Mouse (Mus musculus) heart, adult 2 months (tissue): ENCODE measurements around the gene Vmn1r43. TPM values are rescaled to one million over a fixed set of nuclear protein-coding genes. Genes with fewer than 3 reads are reported as not detected.
"Not testable (repeated sequence)": the region's sequence is repeated elsewhere in the genome, so short reads cannot be mapped to it uniquely, and the experiment has no call there.

Experiments used
- DNase-seq, 2 experiments: peaks; one replicate each; pipeline ENCODE4 v3.0.0; 2021
- H3K27ac ChIP-seq: fragments of 200-600 bp; 2 replicates; pipeline ENCODE4 v1.8.1; 2022
- H3K27me3 ChIP-seq: fragments of 200-500 bp; 2 replicates; pipeline ENCODE4 v1.6.1; 2012; ENCODE audit warnings: mild to moderate bottlenecking, low read length, inconsistent platforms, mixed read lengths; ENCODE audit not compliant: control insufficient read depth, insufficient read depth
- H3K36me3 ChIP-seq: fragments of 200-500 bp; 2 replicates; pipeline ENCODE4 v1.6.1; 2012; ENCODE audit warnings: low read length, inconsistent platforms; ENCODE audit not compliant: control insufficient read depth, insufficient read depth
- H3K4me1 ChIP-seq: fragments of 200-500 bp; 2 replicates; pipeline ENCODE4 v1.6.1; 2011; ENCODE audit warnings: low read length; ENCODE audit not compliant: control insufficient read depth, insufficient read depth
- H3K4me3 ChIP-seq: fragments of 200-600 bp; 2 replicates; pipeline ENCODE4 v1.8.1; 2022
- H3K79me2 ChIP-seq: fragments of 200-500 bp; replicated peaks from 2 replicates; pipeline ENCODE4 v1.6.1; 2012; ENCODE audit warnings: mild to moderate bottlenecking, inconsistent platforms, low read length, moderate library complexity, mixed read lengths; ENCODE audit not compliant: control insufficient read depth, insufficient read depth
- H3K9ac ChIP-seq: fragments of 200-500 bp; 2 replicates; pipeline ENCODE4 v1.6.1; 2012; ENCODE audit warnings: low read depth, mild to moderate bottlenecking, control low read depth, inconsistent platforms, low read length, mixed read lengths
- CTCF ChIP-seq: fragments of 200-600 bp; IDR thresholded peaks from 2 replicates; pipeline ENCODE4 v1.8.1; 2022; ENCODE audit warnings: antibody characterized with exemption, mild to moderate bottlenecking, moderate library complexity
- EP300 ChIP-seq: fragments of 200-500 bp; IDR thresholded peaks from 2 replicates; pipeline ENCODE4 v1.6.1; 2011; ENCODE audit warnings: low read depth, low read length, control low read depth; ENCODE audit not compliant: insufficient read depth
- POLR2A ChIP-seq: fragments of 200-500 bp; IDR thresholded peaks from 2 replicates; pipeline ENCODE4 v1.6.1; 2011; ENCODE audit warnings: mild to moderate bottlenecking, low read depth, low read length, control low read depth; ENCODE audit not compliant: insufficient read depth
- WGBS: fragments of 180-500 bp; shearing (Covaris S2); methylation state at CpG from one replicate; pipeline ENCODE4 v1.1.7; 2018; 5-methylcytosine and 5-hydroxymethylcytosine counted together
- intact Hi-C: fragments of 180-260 bp; cut with DNase I; formaldehyde crosslinking; loops from one replicate; pipeline ENCODE4 v1.15.1; 2025
- long read RNA-seq: library from polyadenylated mRNA; stranded (forward); transcript quantifications from one replicate; pipeline ENCODE4 v2.0.0, GENCODE M21; 2021
- polyA plus RNA-seq: library from polyadenylated mRNA; depleted of rRNA; stranded (reverse); fragments of >200 nt; gene quantifications from 2 replicates; pipeline ENCODE4 v1.2.3, GENCODE M21; 2012; rRNA removed
- total RNA-seq, 2 experiments: library from RNA; stranded (reverse); gene quantifications; 2 replicates each; pipeline ENCODE4 v1.2.3; 2021

The Vmn1r43 gene
- total RNA-seq (under 1 TPM in 1 of 2 experiments, not detected in 1; 0.02 TPM), polyA plus RNA-seq (0.02 TPM in 1 of 2 replicates, not detected in the other)
- long read RNA-seq = 0 reads

DNA sequence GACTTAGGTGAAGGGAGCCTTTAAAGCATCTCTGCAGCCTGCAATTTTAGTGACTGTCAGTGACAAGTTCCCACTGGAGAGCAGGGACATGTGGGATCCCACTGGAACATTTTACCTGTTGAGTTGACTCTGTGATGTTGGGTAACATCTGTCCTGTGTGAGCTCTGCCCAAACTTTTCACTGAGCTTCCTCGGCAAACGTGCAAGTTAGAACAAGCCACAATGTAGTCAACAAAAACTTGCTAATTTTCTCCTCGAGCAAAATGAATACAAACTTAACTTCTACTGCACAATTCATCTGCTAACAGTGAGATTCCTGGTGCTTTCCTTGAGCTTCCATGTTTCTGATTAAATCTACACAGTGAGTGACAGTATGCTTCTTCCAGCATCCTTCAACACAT, at the start of gene Vmn1r43, which contains the start of gene Vmn1r42:
Gene Vmn1r43, minus strand, starts transcription at position 101 of the 400 bp plus-strand sequence.
Gene Vmn1r42, minus strand, starts transcription at position 101 of the 400 bp plus-strand sequence.
- not testable (repeated sequence) for DNase-seq

DNA sequence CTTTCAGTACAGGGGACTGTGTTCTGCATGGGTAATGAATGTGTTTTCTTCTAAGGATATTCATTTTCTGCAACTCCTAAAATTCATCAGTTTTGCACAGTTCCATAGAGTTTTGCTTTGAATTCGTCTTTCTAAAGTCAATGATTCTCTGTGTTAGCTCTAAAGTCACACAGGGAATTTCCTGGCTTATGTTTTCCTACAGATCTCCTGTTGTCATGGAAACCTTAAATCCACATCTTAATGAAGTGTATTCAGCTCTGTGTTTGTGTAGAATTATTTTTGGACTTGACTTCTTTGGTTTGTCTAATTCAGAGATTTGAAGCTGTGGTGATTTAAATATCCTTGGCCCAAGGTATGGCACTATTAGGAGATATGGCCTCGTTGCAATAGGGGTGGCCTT, 7.6 kb upstream of the Vmn1r43 start:
- intact Hi-C loops = no loop called here
- no peak for DNase-seq
- TF ChIP-seq CTCF = no peak
- no peak for TF ChIP-seq EP300
- no peak for TF ChIP-seq POLR2A
- Histone ChIP-seq H3K36me3 (no peaks in the 10 kb centered on the region), H3K9ac (no peak overlapping the region), H3K27me3 (no peaks in the 10 kb centered on the region), H3K4me3 (no peak overlapping the region), H3K27ac (no peak overlapping the region), H3K4me1 (no peaks in the 10 kb centered on the region), H3K79me2 (no peaks in the 10 kb centered on the region)
- whole genome bisulfite sequencing = 31% methylated on average over 2 of the region's 2 CpGs

More for the DNA sequence above, at the start of gene Vmn1r43, which contains the start of gene Vmn1r42:
- 61% methylated on average over 3 of the region's 3 CpGs for WGBS
- H3K27me3 ChIP-seq, H3K4me3 ChIP-seq, intact Hi-C loops, H3K36me3 ChIP-seq, H3K27ac ChIP-seq, H3K79me2 ChIP-seq, H3K9ac ChIP-seq, H3K4me1 ChIP-seq: not testable (repeated sequence)

DNA sequence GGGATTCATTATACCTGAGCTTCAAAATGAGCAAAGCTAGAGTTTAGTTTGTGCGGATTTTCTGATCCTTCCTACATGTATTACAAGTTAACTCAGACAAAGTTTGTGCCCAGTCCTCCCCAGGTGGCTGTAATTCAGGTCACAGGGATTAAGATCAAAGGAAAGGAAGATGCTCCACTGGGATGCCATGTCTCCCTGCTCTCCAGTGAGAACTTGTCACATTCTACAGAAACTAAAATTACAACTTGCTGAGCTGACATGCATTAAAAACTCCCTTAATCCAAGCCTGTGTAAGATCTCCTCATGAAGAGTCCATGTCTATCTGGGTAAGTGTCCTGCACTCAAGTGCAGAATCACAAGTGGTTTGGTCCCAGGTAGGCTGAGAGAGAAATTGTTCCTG, 7.1 kb upstream of the Vmn1r43 start, which contains the start of gene Vmn1r44:
Gene Vmn1r44, plus strand, starts transcription at position 301 of the 400 bp plus-strand sequence.
- Histone ChIP-seq H3K27ac (no peak within 1 kb of the TSS), H3K27me3 (no peaks in the 10 kb centered on the region), H3K4me3 (no peak within 1 kb of the TSS), H3K9ac (no peak within 1 kb of the TSS), H3K4me1 (no peaks in the 10 kb centered on the region), H3K79me2 (no peaks in the 10 kb centered on the region), H3K36me3 (no peaks in the 10 kb centered on the region)
- WGBS = 70% methylated on average over 1 of the region's 1 CpGs
- no peak for DNase-seq
- TF ChIP-seq EP300 (no peak), CTCF (no peak), POLR2A (no peak)
- intact Hi-C loops = no loop called here

DNA sequence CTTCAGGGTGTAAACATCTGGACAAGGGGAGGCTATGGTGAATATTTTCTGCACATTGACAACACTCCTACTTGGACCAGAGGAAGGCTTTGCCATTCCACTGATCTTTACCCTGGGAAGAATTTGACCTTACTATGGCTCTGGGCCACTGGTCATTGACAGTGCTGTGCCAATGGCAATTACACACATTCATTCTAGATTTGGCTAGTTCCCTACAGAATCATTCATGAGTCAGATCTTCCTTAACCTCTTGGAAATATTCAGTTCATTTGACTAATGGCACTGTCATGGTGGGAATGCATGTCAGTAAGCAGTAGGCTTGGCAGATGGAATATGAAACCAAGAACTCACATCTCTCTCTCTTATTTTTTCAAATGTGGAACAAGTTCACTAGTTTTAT, 4.7 kb upstream of the Vmn1r43 start:
- Histone ChIP-seq H3K27ac (no peak overlapping the region), H3K4me3 (no peak overlapping the region), H3K79me2 (no peaks in the 10 kb centered on the region), H3K27me3 (no peaks in the 10 kb centered on the region), H3K9ac (no peak overlapping the region), H3K4me1 (no peaks in the 10 kb centered on the region), H3K36me3 (no peaks in the 10 kb centered on the region)
- intact Hi-C loops = no loop called here
- no peak for DNase-seq
- no peak for TF ChIP-seq EP300
- no peak for TF ChIP-seq POLR2A
- no peak for TF ChIP-seq CTCF

DNA sequence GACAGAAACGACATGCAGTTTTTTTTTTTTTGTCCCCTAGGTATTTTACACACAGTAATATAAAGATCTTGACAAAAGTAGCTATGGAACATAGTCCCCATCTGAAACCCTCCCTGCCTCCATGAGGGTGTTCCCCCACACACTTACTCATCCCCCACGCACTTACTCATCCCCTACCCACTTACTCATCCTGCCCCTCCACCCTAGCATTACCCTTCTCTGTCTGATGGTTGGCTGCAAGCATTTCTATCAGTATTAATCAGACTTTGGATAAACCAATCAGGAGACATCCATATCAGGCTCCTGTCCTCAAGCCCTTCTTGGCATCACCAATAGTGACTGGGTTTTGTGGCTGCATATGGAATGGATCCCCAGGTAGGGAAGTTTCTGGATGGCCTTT, 750 bp upstream of the Vmn1r43 start:
- Histone ChIP-seq H3K4me1 (no peaks in the 10 kb centered on the region), H3K4me3 (no peak overlapping the region), H3K36me3 (no peaks in the 10 kb centered on the region), H3K27me3 (no peaks in the 10 kb centered on the region), H3K27ac (no peak overlapping the region), H3K9ac (no peak overlapping the region), H3K79me2 (no peaks in the 10 kb centered on the region)
- intact Hi-C loops = no loop called here
- no peak for DNase-seq
- TF ChIP-seq CTCF = no peak
- TF ChIP-seq EP300 = no peak
- TF ChIP-seq POLR2A = no peak
- WGBS = 51% methylated on average over 2 of the region's 2 CpGs

DNA sequence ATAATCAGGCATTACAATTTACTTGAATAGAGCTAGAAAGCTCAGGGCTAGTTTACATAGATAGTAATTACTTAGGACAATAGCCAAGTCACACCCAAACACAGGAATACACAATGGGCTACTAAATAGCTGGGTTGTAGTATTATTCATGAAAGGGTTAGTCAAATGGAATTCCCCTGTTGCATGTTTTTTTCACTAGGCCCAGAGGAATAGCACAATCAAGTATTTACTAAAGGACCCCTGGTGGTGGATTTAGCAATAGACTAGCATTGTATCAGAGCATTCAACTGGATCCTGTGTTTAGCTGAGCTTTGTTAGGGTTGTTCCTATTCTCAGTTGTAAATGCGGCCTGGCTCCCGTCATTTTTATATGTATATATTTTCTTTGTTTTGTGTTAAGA, 8.2 kb downstream of the Vmn1r43 start:
- Histone ChIP-seq H3K27ac (no peak overlapping the region), H3K27me3 (no peaks in the 10 kb centered on the region), H3K4me3 (no peak overlapping the region), H3K9ac (no peak overlapping the region), H3K4me1 (no peaks in the 10 kb centered on the region), H3K36me3 (no peaks in the 10 kb centered on the region), H3K79me2 (no peaks in the 10 kb centered on the region)
- no peak for TF ChIP-seq CTCF
- no peak for TF ChIP-seq EP300
- no peak for TF ChIP-seq POLR2A
- DNase-seq = no peak
- WGBS = 96% methylated on average over 2 of the region's 2 CpGs
- intact Hi-C loops = no loop called here
